Mouse (Mus musculus) inflammation-experienced regulatory T-cells, adult 6 months (primary cell): ENCODE data around the gene Rhag. TPM values are rescaled to one million over a fixed set of nuclear protein-coding genes. Genes with fewer than 3 reads are reported as not detected.

ENCODE experiments used
- ATAC-seq: one replicate; pipeline ENCODE4 v1.8.0; 2017
- polyA plus RNA-seq, 3 experiments: library from polyadenylated mRNA; unstranded; fragments of 100-300 nt; shearing (Covaris generic); gene quantifications; one replicate each; pipeline ENCODE4 v1.2.1; 2017

Gene Rhag
- polyA plus RNA-seq, result not detected

- no peak for ATAC-seq
Observed at GRCm38 (mm10) chr17:40810934-40811333, at the start of gene Rhag. Gene Rhag (plus strand): TSS chr17:40811126.

DNA sequence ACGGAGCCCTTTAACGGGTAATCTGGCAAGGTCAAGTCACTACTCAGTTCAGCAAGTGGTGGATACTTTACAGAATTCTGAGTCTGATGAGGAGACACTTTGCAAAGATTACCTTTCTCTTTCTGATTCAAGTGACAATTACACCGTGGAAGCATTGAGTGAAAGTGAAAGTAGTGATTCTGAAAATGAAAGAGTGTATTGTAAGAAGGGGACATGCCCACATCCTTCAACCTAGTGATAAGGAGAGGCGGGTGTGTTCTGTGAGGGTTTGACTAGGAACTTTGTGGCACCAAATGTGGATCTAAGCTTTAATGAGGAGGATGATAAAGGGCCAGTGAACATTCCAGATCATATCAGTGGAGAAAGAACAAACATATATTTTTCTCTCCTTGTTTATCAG is 47.3 kb upstream of the Rhag start:
- peak; percentile 96 for ATAC-seq

- no peak for ATAC-seq
Observed at GRCm38 (mm10) chr17:40767120-40767519, 43.8 kb upstream of the Rhag start.

GRCm38 (mm10) chr17:40789877-40790276 is 21.0 kb upstream of the Rhag start:
- ATAC-seq, result peak; percentile 81

DNA sequence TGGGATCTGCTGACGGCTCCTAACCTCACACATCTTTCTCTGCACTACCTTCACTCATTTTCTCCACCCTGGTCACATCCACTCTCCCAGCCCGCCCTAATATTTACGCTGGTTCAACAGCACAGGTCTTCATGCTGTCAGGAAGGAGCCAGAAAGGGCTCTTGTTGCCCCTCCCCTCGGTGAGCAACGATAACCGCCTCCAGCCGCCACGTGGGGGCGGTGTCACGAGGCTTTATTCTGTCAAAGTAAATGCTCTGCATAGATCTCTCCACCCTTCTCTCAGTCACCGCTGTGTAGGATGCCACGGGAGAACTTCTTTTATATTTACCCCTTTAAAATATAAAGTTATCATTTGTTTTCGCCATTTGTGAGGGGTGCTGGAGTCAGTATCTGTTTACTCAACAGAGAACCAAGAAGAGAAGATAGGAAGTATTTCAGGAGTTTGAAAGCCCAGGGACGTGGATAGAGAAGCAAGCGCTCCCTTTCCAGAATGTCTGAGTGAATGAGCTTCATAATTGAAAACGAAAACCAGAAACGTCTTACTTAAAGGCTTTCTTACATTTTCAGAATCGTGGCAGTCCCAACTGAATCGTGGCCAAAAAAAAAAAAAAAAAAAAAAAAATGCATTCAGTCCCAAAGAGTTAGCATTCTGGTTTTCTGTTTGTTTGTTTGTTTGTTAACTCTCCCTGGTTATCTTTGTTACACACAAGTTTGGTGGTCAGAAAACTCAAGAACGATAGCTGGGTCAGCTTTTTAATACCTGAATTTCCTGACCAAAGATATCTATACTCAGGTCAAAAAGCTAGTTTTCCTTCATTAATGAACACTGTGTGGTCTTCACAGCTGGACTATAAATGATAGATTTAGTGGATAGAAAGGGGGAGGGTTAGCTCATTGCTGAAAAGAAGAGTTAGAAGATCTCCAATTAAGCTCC is 16.7 kb upstream of the Rhag start:
- ATAC-seq, result peak; percentile 75

DNA sequence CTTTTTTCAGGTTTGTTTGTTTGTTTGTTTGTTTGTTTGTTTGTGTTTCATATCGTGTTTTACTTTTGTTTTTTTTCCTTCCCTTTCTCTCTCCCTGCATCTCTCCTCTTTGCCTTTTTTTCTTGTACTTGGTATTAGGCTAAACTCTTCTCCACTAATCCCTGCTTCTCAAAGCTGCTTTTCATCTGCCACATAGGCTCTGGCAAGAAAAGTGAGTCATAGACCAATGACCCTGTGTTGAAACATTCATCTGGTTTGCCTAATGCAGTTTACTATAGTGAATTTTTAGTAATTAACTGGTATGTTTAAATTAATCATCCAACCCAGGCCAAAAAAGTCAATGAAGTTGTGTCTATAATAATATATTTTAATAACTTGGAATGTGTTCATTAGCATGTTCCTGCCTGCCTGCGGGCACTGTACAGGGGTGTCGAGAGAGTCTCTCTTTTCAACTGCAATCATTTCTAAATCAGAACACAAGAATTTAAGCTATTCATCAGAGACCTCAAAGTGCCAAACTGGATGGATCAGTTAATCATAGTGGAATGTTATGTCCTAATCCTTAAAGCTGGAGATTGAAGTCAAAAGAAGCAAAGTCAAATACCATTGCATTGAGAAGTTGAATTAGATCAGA is 8.1 kb upstream of the Rhag start:
- no peak for ATAC-seq

GRCm38 (mm10) chr17:40806550-40806949 is 4.4 kb upstream of the Rhag start:
- ATAC-seq, result no peak

- ATAC-seq, result no peak
Observed at GRCm38 (mm10) chr17:40806953-40807572, 3.9 kb upstream of the Rhag start, which contains the start of gene Crisp2. Gene Crisp2 (minus strand): TSS chr17:40807003.

DNA sequence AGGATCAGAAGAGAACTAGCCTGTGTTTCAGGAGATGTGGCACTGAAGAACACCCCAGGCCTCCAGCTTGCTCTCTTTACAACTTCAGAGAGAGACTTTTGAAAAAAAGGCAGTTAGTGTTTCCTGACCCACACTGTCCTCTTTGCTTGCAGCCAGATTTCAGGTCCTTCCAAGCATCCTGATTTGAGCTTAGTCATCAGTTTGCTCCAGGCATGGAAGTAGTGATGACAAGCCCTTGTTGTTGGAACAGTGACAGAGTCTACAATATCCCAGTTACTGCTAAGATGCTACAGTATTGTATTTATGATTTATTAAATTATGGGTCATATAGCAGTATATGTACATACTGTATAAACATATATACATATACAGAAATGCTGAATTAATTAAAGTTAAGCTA is 2.9 kb upstream of the Rhag start:
- ATAC-seq, result no peak

GRCm38 (mm10) chr17:40811560-40811959 is 634 bp downstream of the Rhag start:
- no peak for ATAC-seq

DNA sequence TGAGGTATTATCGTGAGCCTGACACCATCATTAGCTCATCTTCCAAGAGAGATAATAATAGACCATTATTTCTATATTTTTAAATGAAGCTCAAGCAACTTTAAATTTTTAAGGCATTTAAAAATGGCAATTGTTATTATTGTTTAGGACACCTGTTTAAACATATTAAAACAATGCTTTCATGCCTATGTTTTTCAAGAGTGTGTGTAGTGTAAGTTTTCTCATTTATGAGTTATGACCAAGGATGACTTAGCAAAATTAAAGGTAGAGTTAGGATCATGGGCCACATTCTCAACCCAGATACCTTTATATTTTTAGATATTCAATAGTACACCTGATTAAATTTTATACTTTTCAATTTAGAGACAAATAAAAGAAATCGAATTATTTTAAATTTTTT is 1.3 kb downstream of the Rhag start:
- ATAC-seq, result no peak

DNA sequence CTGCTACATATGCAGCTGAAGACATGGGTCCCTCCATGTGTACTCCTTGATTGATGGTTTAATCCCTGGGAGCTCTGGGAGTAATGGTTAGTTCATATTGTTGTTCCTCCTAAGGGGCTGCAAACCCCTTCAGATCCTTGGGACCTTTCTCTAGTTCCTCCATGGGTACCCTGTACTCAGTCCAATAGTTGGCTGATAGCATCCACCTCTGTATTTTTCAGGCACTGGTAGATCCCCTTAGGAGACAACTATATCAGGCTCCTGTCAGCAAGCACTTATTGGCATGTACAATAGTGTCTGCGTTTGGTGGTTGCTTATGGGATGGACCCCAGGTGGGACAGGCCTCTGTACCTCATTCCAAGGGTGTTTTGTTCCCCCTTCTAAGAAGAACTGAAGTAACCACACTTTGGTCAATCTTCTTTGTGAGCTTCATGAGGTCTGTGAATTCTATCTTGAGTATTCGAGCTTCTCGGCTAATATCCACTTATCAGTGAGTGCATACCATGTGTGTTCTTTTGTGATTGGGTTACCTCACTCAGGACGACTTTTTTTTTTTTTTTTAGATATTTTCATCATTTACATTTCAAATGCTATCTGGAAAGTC is 6.5 kb downstream of the Rhag start:
- no peak for ATAC-seq

- no peak for ATAC-seq
Observed at GRCm38 (mm10) chr17:40821477-40821876, 10.6 kb downstream of the Rhag start.

DNA sequence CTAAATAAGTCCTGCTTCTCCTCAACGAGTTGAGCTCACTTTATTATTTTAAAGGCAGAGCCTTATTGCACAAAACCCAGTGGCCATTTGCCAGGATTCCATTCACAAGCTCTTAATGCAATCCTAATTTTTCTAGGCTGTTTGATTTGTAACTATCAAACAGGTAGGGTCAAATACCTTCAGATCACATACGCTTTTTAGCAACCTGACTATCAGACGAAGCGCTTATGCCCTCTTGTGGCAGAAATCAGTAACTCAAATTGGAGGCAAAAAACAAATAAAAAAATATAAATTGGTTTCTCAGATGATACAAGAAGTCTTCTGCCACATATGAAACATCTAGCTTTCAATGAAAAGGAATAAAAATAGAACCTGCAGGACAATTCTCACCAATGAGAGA is 12.9 kb downstream of the Rhag start:
- ATAC-seq, result no peak

DNA sequence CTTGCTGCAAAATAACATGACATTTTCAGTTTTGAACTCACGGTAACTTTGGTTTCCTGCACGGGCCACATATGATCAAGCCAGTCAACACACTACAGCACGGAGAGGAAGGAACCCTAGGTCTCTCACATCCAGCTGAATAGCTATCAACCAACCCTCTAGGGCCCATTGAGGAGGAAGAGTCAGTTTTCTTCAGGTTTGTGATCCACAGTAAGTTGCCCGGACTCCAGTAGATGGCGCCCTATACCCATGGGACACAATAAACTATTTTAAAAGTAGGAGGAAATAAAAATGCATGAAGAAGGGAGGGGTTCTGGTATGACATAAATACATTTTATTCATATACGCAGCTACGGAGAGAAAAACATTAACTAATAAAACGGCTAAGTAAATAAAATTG is 13.6 kb downstream of the Rhag start:
- peak; percentile 25 for ATAC-seq

DNA sequence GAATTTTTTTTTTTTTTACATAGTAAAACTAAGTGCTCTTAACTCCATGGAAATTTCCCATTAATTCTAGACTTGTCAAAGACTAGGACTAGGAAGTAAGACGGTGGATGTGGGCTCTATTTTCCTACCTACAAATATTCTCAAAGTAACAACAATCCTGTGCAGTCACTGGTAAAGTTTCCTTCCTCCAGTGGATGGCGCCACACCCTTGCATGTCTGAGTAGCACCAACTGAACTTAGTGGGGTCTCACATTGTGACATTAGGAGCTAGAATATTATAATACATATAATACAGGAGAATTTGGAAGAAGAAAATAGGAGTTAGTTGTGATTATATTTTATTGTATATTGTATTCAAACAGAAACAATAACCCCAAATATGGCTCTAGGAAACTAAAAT is 20.9 kb downstream of the Rhag start:
- ATAC-seq, result no peak

DNA sequence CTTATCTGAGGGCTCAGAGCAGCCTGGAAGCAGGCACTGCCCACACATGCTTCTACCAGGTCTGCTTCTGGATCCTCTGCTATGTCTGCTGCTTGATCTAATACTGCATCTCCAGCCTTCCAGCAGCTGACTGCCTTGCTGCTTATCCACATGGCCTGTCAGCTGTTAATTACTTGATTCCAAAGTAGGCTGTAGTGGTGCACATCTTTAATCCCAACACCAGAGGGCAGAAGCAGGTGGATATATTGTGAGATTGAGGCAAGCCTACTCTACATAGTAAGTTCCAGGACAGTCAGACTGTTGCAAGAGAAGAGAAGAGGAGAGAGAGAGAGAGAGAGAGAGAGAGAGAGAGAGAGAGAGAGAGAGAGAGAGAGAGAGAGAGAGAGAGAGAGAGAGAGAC is 26.4 kb downstream of the Rhag start:
- no peak for ATAC-seq

DNA sequence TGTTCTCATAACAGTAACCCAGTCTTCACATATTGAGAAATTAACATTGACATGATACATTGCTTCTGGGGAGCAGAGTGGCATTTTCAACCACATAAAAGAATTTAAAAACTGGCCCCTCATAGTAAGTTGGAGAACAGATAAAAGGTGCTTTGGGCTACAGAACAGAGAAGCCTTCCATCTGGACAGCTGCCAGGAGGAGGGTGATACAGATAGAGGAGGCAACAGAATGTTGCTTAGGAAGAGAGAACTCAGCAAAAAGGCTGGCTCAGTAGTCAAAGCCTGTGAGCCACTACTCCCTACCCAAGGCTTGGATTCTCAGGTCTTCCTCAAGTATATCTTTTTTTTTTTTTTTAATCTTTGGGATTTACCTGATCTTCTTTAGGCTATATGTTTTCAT is 44.1 kb downstream of the Rhag start:
- no peak for ATAC-seq

- no peak for ATAC-seq
Observed at GRCm38 (mm10) chr17:40868952-40869747, 58.2 kb downstream of the Rhag start.

DNA sequence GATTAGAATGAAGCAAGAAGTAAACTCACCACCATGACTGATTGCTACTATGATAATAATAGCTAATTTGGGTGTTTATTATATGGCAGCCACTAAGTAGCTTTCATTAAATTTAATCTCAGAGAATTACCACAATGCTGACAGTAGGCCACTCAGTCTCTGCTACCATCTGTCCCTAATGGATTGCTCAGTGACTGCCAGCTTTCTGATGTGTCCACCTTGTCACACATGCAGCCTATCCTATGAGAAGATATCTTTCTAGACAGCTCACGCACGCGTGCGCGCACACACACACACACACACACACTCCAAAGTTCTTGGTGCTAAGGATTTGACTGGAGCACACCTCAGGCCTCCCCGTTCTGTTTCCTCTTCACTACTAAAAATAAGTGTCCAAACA is 61.7 kb downstream of the Rhag start:
- no peak for ATAC-seq

GRCm38 (mm10) chr17:40873582-40874011 is 62.7 kb downstream of the Rhag start:
- no peak for ATAC-seq

DNA sequence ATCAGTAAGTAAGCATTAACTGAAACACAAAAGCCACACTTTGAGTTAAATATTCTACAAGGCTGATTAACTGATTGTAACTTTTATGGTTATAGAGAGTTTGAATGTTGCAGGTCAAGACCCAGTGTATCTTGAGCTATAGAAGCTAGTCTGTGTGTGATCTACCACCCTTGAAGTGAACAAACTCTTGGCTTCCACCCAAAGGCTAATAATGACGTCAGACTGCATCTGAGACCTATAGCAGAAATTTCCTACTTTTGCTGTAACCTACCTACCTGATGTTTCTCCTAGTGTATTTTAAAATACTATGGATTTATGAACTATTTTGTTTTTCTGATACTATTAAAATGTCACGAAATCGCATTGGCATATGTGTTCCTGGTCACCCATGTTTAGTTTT is 63.8 kb downstream of the Rhag start:
- no peak for ATAC-seq
